Mouse (Mus musculus) intestine, postnatal 0 days (tissue): ENCODE measurements around the gene Kcnf1. TPM values are rescaled to one million over a fixed set of nuclear protein-coding genes. Genes with fewer than 3 reads are reported as not detected.
A peak's percentile ranks its signal among the peaks of the same experiment; 100 is the strongest.

ENCODE experiments used
- ATAC-seq: fragments of 200-750 bp; cut with Nextera tagmentation; 2 replicates; pipeline ENCODE4 v1.8.0; 2017; ENCODE audit warnings: mild to moderate bottlenecking, moderate TSS enrichment, moderate library complexity
- H3K27ac ChIP-seq: fragments of 300-500 bp; sonication (generic); 2 replicates; pipeline ENCODE4 v1.5.1; 2014; ENCODE audit warnings: mild to moderate bottlenecking, low read depth, low read length, moderate library complexity
- H3K27me3 ChIP-seq: fragments of 300-500 bp; sonication (generic); replicated peaks from 2 replicates; pipeline ENCODE4 v1.6.1; 2014; ENCODE audit warnings: low read length, mixed read lengths; ENCODE audit not compliant: control insufficient read depth, insufficient read depth
- H3K36me3 ChIP-seq: fragments of 300-500 bp; sonication (generic); 2 replicates; pipeline ENCODE4 v1.6.1; 2014; ENCODE audit warnings: mild to moderate bottlenecking, moderate library complexity; ENCODE audit not compliant: control insufficient read depth, insufficient read depth
- H3K4me1 ChIP-seq: fragments of 300-500 bp; sonication (generic); replicated peaks from 2 replicates; pipeline ENCODE4 v1.6.1; 2014; ENCODE audit warnings: antibody characterized with exemption, low read length, mixed read lengths; ENCODE audit not compliant: control insufficient read depth, insufficient read depth
- H3K4me2 ChIP-seq: fragments of 300-500 bp; sonication (generic); replicated peaks from 2 replicates; pipeline ENCODE4 v1.6.1; 2014; ENCODE audit warnings: low read depth, mild to moderate bottlenecking, moderate library complexity
- H3K4me3 ChIP-seq: fragments of 300-500 bp; sonication (generic); 2 replicates; pipeline ENCODE4 v1.5.1; 2014; ENCODE audit warnings: low read depth, low read length
- H3K9ac ChIP-seq: fragments of 300-500 bp; sonication (generic); 2 replicates; pipeline ENCODE4 v1.6.1; 2014; ENCODE audit warnings: mild to moderate bottlenecking, low read depth, low read length
- H3K9me3 ChIP-seq: fragments of 300-500 bp; sonication (generic); 2 replicates; pipeline ENCODE4 v1.6.1; 2016; ENCODE audit warnings: mixed run types; ENCODE audit not compliant: control insufficient read depth
- CTCF ChIP-seq: sonication (generic); IDR thresholded peaks from 2 replicates; pipeline ENCODE4 v1.5.1; 2016; ENCODE audit warnings: low read depth, mild to moderate bottlenecking, control low read depth, antibody characterized with exemption, moderate library complexity
- WGBS: fragments of 180-500 bp; shearing (Covaris S2); extraction: QIAGEN DNeasy Blood & Tissue Kit; methylation state at CpG from one replicate; pipeline ENCODE4 v1.1.7; 2014; 5-methylcytosine and 5-hydroxymethylcytosine counted together
- polyA plus RNA-seq: library from polyadenylated mRNA; unstranded; fragments of >200 nt; fragmentation: Nextera tagmentation; extraction: Ambion mirVana; gene quantifications from 2 replicates; pipeline ENCODE4 v1.2.1, GENCODE M21; 2015

Kcnf1 gene
- polyA plus RNA-seq, 1 experiment from 2014 or later = 1.2 TPM

DNA sequence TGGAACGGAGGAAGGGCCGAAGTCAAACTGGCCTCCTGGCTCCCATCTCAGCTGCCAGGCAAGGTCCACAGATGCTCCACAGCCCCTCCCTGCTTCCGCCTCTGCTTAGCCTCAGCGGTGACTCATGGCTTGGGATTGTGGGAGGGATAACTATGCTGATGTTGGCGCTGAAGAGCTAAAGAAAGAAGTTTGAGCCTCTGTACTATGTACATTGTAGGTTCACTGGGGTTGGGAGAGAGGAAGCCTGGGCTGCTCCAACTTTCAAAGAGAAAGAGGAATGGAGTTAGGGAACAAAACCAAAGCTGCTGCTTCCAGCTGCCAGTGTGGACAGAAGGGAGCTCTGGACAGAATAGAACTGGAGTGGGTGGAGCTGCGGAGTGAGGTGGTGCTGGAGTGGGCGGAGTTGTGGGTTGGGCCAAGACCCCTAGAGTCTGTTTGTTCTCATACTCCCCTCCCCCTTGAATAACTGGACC, 7.7 kb upstream of the Kcnf1 start:
- TF ChIP-seq CTCF = no peak
- H3K27me3 ChIP-seq = no peaks in the 10 kb centered on the region
- no peak overlapping the region for H3K9ac ChIP-seq
- no peaks in the 10 kb centered on the region for H3K36me3 ChIP-seq
- peak overlapping the region; percentile 18 for H3K4me2 ChIP-seq
- H3K4me1 ChIP-seq = no peaks in the 10 kb centered on the region
- ATAC-seq = peak; percentile 93
- no peak overlapping the region for H3K4me3 ChIP-seq
- WGBS = 4% methylated on average over 7 of the region's 7 CpGs
- peak overlapping the region; percentile 36; the same call in 1 of the 2 replicates for H3K27ac ChIP-seq
- no peaks in the 10 kb centered on the region for H3K9me3 ChIP-seq

DNA sequence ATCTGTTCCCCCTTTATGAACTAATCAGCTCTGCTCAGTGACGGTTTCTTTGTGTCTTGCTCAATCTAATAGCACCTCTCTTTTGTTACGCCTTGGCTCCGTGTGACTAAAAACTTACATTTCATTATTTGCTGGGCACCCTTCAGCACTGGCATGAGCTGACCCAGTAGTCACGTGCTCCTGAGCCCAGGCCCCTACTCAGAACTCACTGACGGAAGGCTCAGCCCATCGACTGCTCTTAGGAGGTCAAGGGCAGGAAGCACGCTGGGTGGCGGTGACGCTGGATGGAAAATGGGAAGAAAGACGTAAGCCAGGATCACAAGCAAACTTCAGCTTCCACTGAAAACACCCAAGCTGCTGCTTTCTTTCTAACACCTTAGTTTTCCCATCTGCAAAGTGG, 7.1 kb upstream of the Kcnf1 start:
- no peak; the same call in 1 of the 2 replicates for ATAC-seq
- Histone ChIP-seq H3K27ac (no peak overlapping the region), H3K27me3 (no peaks in the 10 kb centered on the region), H3K4me1 (no peaks in the 10 kb centered on the region), H3K9me3 (no peaks in the 10 kb centered on the region), H3K36me3 (no peaks in the 10 kb centered on the region), H3K4me2 (no peak overlapping the region; the same call in 1 of the 2 replicates), H3K4me3 (no peak overlapping the region), H3K9ac (no peak overlapping the region)
- no peak for TF ChIP-seq CTCF
- 58% methylated on average over 10 of the region's 10 CpGs for WGBS

DNA sequence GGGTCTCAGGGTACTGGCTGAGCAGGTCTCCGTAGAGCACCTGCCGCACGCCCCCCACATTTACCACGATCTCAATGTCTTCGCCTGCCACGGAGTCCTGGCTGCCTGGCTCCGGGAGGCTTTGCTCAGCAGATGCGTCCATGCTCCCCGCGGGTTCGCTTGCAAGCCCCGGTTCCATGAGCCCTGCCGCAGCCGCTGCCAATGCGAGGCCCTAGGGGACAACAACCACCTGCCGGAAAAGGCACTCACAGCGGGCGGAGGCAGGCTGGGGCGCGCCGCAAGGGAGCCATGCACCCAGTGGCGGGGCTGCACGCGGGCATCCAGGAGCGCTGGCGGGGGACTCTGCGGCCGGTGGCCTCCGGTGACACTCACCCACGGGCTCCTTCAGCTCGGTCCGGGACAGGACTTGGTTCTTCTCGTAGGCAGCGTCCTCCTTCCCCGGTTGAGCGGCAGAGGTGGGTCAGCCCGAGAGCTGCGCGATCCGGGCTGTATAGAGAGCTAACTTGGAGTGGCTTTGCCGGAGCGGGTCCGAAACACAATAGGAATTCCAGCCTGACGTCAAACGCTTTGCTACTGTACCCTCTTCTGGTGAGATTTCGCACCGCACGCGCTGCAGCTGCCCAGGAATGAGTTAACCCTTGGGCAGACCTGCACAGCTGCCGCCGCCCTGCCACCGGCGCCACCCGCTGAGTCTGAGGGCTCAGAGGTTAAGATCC, 489 bp downstream of the Kcnf1 start:
- 1% methylated on average over 53 of the region's 54 CpGs for WGBS
- H3K4me3 ChIP-seq = peak overlapping the region; percentile 42
- H3K9ac ChIP-seq = peak overlapping the region; percentile 34; the same call in 1 of the 2 replicates
- peak overlapping the region; percentile 79 for H3K4me2 ChIP-seq
- peak; percentile 67 for TF ChIP-seq CTCF
- peaks cover 22% of the 10 kb centered on the region for H3K27me3 ChIP-seq
- no peaks in the 10 kb centered on the region for H3K36me3 ChIP-seq
- ATAC-seq = peak; percentile 45; the same call in 1 of the 2 replicates
- H3K9me3 ChIP-seq = no peaks in the 10 kb centered on the region
- no peaks in the 10 kb centered on the region for H3K4me1 ChIP-seq
- H3K27ac ChIP-seq = no peak overlapping the region

DNA sequence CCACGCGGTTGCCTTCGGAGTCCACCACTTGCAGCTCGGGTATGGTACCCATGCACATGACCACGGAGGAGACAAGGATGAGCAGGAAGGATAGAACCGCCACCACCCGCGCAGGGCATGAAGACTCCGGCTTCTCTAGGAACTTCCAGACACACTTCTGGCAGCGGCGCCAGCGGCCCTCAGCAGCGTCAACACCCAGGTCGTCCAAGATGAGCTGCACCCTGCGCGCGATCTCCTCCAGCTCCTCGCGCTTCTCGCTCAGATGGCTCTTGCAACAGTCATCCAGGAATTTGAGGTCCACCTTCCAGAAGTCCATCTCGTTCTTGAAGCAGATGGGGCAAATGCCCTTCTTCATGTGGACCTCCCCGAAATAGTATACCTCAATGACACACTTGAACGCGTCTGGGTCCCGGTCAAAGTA, 1.1 kb downstream of the Kcnf1 start:
- Histone ChIP-seq H3K9me3 (no peaks in the 10 kb centered on the region), H3K36me3 (no peaks in the 10 kb centered on the region), H3K27me3 (peaks cover 22% of the 10 kb centered on the region), H3K27ac (no peak overlapping the region), H3K4me2 (peak overlapping the region; percentile 79), H3K4me3 (peak overlapping the region; percentile 42), H3K9ac (no peak overlapping the region), H3K4me1 (no peaks in the 10 kb centered on the region)
- ATAC-seq = no peak
- 10% methylated on average over 25 of the region's 25 CpGs for WGBS
- TF ChIP-seq CTCF = no peak

DNA sequence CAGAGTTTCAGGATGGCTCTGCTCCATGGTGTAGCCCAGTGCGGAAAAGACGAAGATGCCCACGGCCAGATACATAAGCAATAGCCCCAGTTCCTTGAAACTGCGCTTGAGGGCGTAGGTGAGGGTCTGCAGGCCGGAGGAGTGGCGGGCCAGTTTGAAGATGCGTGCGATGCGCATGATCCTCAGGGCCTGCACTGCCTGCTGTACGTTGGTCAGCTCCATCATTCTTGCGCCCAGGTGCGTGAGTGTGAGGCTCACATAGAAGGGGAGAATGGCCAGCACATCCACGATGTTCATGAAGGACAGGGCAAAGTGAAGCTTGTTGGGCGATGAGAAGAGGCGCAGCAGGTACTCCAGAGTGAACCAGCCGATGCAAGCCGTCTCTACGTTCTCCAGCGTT, 1.6 kb downstream of the Kcnf1 start:
- ATAC-seq = no peak
- Histone ChIP-seq H3K4me1 (no peaks in the 10 kb centered on the region), H3K9me3 (no peaks in the 10 kb centered on the region), H3K4me3 (peak overlapping the region; percentile 42), H3K27me3 (peaks cover 22% of the 10 kb centered on the region), H3K9ac (no peak overlapping the region), H3K4me2 (peak overlapping the region; percentile 79), H3K27ac (no peak overlapping the region), H3K36me3 (no peaks in the 10 kb centered on the region)
- TF ChIP-seq CTCF = no peak
- WGBS = 65% methylated on average over 20 of the region's 20 CpGs

DNA sequence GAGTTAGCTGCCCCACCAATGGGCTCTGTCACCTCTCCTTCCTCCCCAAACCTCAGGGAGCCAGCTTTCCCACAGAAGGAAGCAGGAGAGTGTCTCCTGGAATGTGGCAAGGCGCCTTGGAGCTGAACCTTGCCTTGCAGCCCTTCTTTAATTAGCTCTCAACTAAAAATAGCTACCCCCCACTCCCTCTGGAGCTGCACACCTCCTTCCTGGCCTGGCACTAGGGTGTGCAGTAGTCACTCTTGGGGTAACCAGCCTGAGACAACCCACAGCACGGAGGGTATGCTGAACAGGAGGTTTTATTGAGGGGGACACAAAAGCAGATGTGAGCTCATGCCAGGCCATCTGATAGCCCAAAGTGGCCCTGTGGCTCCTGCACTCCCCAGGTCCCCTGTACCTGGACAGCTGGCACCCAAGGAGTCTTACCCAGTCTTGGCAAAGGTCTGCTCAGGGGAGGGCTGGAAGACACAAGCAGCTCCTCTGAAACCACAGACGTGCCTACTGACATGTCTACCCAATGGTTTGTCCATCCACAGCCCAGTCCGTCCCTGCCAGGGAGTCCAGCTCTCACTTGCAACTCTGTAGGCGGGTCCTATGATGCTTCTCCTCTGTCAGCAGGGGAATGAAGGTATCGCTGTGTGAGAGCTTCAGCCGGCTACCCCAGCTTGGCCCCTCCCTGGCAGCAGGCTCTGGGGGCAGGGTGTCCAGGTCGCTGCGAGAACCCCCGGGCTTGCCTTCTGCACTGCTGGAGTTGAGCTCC, 2.4 kb downstream of the Kcnf1 start:
- Histone ChIP-seq H3K9ac (no peak overlapping the region), H3K4me1 (no peaks in the 10 kb centered on the region), H3K27me3 (peaks cover 22% of the 10 kb centered on the region), H3K36me3 (no peaks in the 10 kb centered on the region), H3K4me3 (no peak overlapping the region), H3K27ac (no peak overlapping the region), H3K4me2 (no peak overlapping the region), H3K9me3 (no peaks in the 10 kb centered on the region)
- 77% methylated on average over 10 of the region's 10 CpGs for WGBS
- TF ChIP-seq CTCF = no peak
- no peak for ATAC-seq
